In the genomic region with DNA sequence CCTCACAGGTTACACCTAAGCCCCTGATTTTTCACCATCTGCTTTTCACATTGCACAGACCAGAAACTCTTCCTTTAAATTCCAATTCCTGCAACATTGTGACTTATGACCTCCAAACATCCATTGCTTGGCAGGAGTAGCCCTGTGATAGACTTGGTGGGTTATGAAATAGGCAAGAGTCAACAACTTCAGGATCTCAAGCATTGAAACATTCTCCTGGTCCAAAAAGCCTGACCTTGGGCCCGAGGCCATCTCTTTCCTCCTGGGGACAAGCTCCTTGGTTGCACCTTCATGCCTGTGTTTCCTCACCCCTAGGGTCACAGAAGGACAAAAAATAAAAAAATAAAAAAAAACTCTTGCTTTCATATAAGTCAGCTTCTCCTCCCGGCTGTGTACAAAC, we compare ENCODE assay signal across 16 mouse cellular contexts. TPM values are rescaled to one million over a fixed set of nuclear protein-coding genes. Genes with fewer than 3 reads are reported as not detected.
DNase-seq lines count a peak whose midpoint lies in the region; ATAC-seq and TF ChIP-seq lines count a peak whose summit lies in the region.
"Had no signal": no experiment of that assay in that cellular context is flagged by ENCODE, and none has a peak within 500 bp of the region (broad histone marks: within the 10 kb centered on the region; RNA-seq: fewer than 3 reads in every experiment).

No protein-coding gene starts in this region.

- ATAC-seq in liver, embryonic 12.5 days, result no peak
- ATAC-seq: forebrain, embryonic 16.5 days; midbrain, embryonic 16.5 days had no signal

- no peak overlapping the region for H3K4me2 ChIP-seq in liver, embryonic 12.5 days
- H3K4me2 ChIP-seq: hindbrain, embryonic 12.5 days; liver, embryonic 13.5 days had no signal

- H3K36me3 ChIP-seq in liver, adult 2 months (ENCODE audit: control insufficient read depth, insufficient read depth, low read length), result peaks cover 17% of the 10 kb centered on the region
- H3K36me3 ChIP-seq in liver, embryonic 12.5 days, result no peaks in the 10 kb centered on the region
- H3K36me3 ChIP-seq: hindbrain, embryonic 12.5 days; liver, embryonic 13.5 days had no signal

- no peak for TF ChIP-seq POLR2A in liver, adult 2 months (IDR thresholded peaks at IDR 0.05; ENCODE audit: extremely low read depth, insufficient read depth, low read length)
- TF ChIP-seq POLR2A in cerebellum, adult 2 months (IDR thresholded peaks at IDR 0.05; ENCODE audit: borderline replicate concordance, insufficient read depth, low read length), result no peak

- TF ChIP-seq CTCF in liver, adult 2 months (IDR thresholded peaks at IDR 0.05; ENCODE audit: low read depth, low read length), result no peak
- no peak for TF ChIP-seq CTCF in cerebellum, adult 2 months (IDR thresholded peaks at IDR 0.05; ENCODE audit: borderline replicate concordance, insufficient read depth, low read depth, low read length)

- H3K79me2 ChIP-seq in liver, adult 2 months (ENCODE audit: control insufficient read depth, insufficient read depth, low read length), result peaks cover 19% of the 10 kb centered on the region

- peak; percentile 68 for DNase-seq in adrenal gland, adult 2 months
- DNase-seq in adrenal gland, postnatal 4 days (ENCODE audit: low spot score in 2 of 2), result no peak
- peak; percentile 71 for DNase-seq in liver, adult 2 months (ENCODE audit: extremely low read depth, low read depth, low spot score)
- peak; percentile 71 to 80 for DNase-seq in lung, adult 18-20 months
- DNase-seq in skeletal muscle tissue, adult 2 months (ENCODE audit: low read depth, low spot score), result peak; percentile 18
- DNase-seq in B cell, adult 2 months, result no peak
- no peak for DNase-seq in cerebellum, adult 2 months
- DNase-seq: cerebellum, postnatal 14 days; liver, embryonic 13.5 days; thymus, adult 2 months had no signal

- peaks cover 10% of the 10 kb centered on the region for H3K4me1 ChIP-seq in liver, adult 2 months (ENCODE audit: control insufficient read depth, insufficient read depth, low read length)
- no peaks in the 10 kb centered on the region for H3K4me1 ChIP-seq in liver, embryonic 12.5 days
- no peaks in the 10 kb centered on the region for H3K4me1 ChIP-seq in cerebellum, adult 2 months (ENCODE audit: control insufficient read depth, insufficient read depth, low read length)
- H3K4me1 ChIP-seq: hindbrain, embryonic 12.5 days had no signal

- no peak overlapping the region for H3K9ac ChIP-seq in liver, adult 2 months (ENCODE audit: low read depth, low read length)
- H3K9ac ChIP-seq in liver, embryonic 12.5 days, result no peak overlapping the region
- H3K9ac ChIP-seq: hindbrain, embryonic 12.5 days; liver, embryonic 13.5 days had no signal

- WGBS in liver, adult 2 months, result 22% methylated on average over 2 of the region's 2 CpGs
- 72% methylated on average over 2 of the region's 2 CpGs for WGBS in liver, embryonic 12.5 days (ENCODE audit: insufficient replicate concordance)
- 90% methylated on average over 2 of the region's 2 CpGs for WGBS in cerebellum, adult 2 months

- no peaks in the 10 kb centered on the region for H3K27me3 ChIP-seq in liver, adult 2 months (ENCODE audit: control insufficient read depth, insufficient read depth, low read length)
- no peaks in the 10 kb centered on the region for H3K27me3 ChIP-seq in liver, embryonic 12.5 days (replicated peaks)
- no peaks in the 10 kb centered on the region for H3K27me3 ChIP-seq in cerebellum, adult 2 months (ENCODE audit: control insufficient read depth, insufficient read depth, low read length)
- H3K27me3 ChIP-seq: hindbrain, embryonic 12.5 days; liver, embryonic 13.5 days had no signal

- H3K27ac ChIP-seq in liver, adult 2 months (replicated peaks; ENCODE audit: insufficient read depth, low read depth, low read length), result no peak overlapping the region
- H3K27ac ChIP-seq in liver, embryonic 12.5 days, result no peak overlapping the region
- no peak overlapping the region for H3K27ac ChIP-seq in cerebellum, adult 2 months (ENCODE audit: insufficient read depth, low read length)
- H3K27ac ChIP-seq: heart, adult 2 months; hindbrain, embryonic 12.5 days; kidney, postnatal 0 days; liver, embryonic 13.5 days had no signal

- H3K4me3 ChIP-seq in liver, adult 2 months (ENCODE audit: insufficient read depth, low read depth, low read length), result no peak overlapping the region
- H3K4me3 ChIP-seq in liver, embryonic 12.5 days, result no peak overlapping the region
- H3K4me3 ChIP-seq in cerebellum, adult 2 months (replicated peaks; ENCODE audit: insufficient read depth, low read depth, low read length), result no peak overlapping the region
- H3K4me3 ChIP-seq: heart, adult 2 months; hindbrain, embryonic 12.5 days; liver, embryonic 13.5 days had no signal

- peaks cover 4% of the 10 kb centered on the region; the same call in 1 of the 2 replicates for H3K9me3 ChIP-seq in liver, embryonic 12.5 days (replicated peaks)
- H3K9me3 ChIP-seq: hindbrain, embryonic 12.5 days; liver, embryonic 13.5 days had no signal

RNA-seq across cellular contexts. Expression of a gene that starts 32.1 kb away (rescaled TPM):
- total RNA-seq in adrenal gland, adult 2 months (2021), result 10 to 100 TPM; 32.2 to 36.1 TPM
- 9.4 and 17.3 TPM in 2 replicates for polyA plus RNA-seq in adrenal gland, adult 2 months (2012; rRNA removed)
- total RNA-seq in adrenal gland, postnatal 4 days (2021), result 10 to 100 TPM; 41.4 to 41.7 TPM
- total RNA-seq in liver, adult 2 months (2014; rRNA removed), result 22.9 and 27.0 TPM in 2 replicates
- 6.6 and 9.5 TPM in 2 replicates for polyA plus RNA-seq in liver, adult 2 months (2012; rRNA removed)
- 2.8 and 4.1 TPM in 2 replicates for polyA plus RNA-seq in liver, embryonic 12.5 days (2016; fragmentation: Nextera tagmentation; extraction: Ambion mirVana)
- polyA plus RNA-seq in cerebellum, adult 2 months (2012; rRNA removed), result 6.6 and 6.7 TPM in 2 replicates

Comparison
In these comparisons a context has a peak if more than half of its experiments do, and no peak if none do; other contexts are left out.
1. DNase-seq: peak in adrenal gland, adult 2 months (single experiment), liver, adult 2 months (single experiment), lung, adult 18-20 months (2 of 2) and skeletal muscle tissue, adult 2 months (single experiment); none in adrenal gland, postnatal 4 days (0 of 2), B cell, adult 2 months (0 of 2) and cerebellum, adult 2 months (0 of 2).